Mouse (Mus musculus): ENCODE data around the gene Ankrd54.

DNA sequence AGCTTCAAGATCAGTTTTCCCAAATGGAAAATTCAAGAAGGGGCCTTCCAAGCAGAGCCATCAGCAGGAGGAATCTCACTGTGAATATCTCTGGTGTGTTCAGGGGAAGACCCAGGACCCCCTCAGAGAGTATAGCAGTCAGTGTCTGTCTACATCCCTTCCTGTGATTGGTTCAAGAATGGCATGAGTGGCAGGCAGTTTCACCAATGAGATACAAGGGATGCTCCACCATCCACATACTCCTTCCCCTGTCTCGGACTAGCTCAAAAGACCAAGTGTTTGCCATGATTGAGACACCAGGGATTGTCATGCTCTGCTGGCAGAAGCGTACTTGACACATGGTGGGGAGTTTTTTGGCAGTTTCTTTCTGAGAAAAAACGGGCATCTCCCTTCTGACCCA is 56.1 kb downstream of the Ankrd54 start:
- TF ChIP-seq CTCF (IDR thresholded peaks at IDR 0.05; ENCODE audit: insufficient read depth, low read length) (no peak), POLR2A (IDR thresholded peaks at IDR 0.05; ENCODE audit: borderline replicate concordance, extremely low read depth, low read depth, low read length) (no peak)
